Comparison of ENCODE assay signal across 8 mouse cellular contexts in the genomic region with DNA sequence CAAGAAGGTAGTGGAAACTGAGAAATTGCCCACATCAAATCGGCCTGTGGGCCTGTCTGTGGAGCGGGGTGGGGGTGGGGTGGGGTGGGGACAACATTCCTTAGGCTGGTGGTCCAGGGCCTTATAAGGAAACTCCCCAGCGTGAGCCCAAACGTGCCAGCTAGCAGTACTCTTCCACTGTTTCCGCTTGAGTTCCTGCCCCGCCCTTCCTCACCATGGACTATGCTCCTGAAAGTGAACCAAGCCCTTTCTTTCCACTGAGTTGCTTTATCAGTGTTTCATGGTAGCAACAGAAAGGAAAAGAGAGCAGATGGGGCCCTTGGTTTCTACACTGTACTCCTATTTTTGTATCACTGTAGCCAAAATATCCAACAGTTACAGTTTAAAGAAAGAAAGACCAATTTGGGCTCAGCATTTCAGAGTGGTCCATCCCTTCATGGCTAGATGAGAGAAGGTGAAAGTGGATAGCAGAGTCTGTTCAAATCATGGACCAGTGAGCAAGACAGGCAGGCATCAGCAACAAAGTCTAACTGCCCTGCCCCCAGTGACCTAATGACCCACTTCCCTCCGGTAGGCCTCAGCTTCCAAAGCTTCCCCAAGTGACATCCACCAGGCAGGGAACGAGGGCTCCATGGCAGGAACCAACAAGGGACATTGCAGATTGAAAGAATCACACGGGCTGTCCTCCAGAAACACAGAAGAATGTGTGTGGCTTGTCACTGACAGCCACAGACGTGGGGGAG. TPM values are rescaled to one million over a fixed set of nuclear protein-coding genes. Genes with fewer than 3 reads are reported as not detected.
DNase-seq lines count a peak whose midpoint lies in the region; ATAC-seq lines count a peak whose summit lies in the region.

No protein-coding gene starts in this region.

- no peaks in the 10 kb centered on the region for H3K9me3 ChIP-seq in midbrain, embryonic 10.5 days (replicated peaks)
- H3K9me3 ChIP-seq in midbrain, embryonic 13.5 days: no peaks in the 10 kb centered on the region
- H3K9me3 ChIP-seq in heart, embryonic 11.5 days (replicated peaks; ENCODE audit: control insufficient read depth, low read length): no peaks in the 10 kb centered on the region
- no peaks in the 10 kb centered on the region for H3K9me3 ChIP-seq in kidney, embryonic 16.5 days (ENCODE audit: low read length)

- H3K27ac ChIP-seq in midbrain, embryonic 10.5 days (replicated peaks): peak overlapping the region; percentile 82
- H3K27ac ChIP-seq in midbrain, embryonic 13.5 days: no peak overlapping the region; the same call in 1 of the 2 replicates
- peak overlapping the region; percentile 91 for H3K27ac ChIP-seq in heart, embryonic 11.5 days (ENCODE audit: low read depth, low read length)
- H3K27ac ChIP-seq in kidney, embryonic 16.5 days (ENCODE audit: low read length): peak overlapping the region; percentile 98

- H3K4me3 ChIP-seq in midbrain, embryonic 10.5 days: peak overlapping the region; percentile 14
- H3K4me3 ChIP-seq in midbrain, embryonic 13.5 days (replicated peaks): no peak overlapping the region
- H3K4me3 ChIP-seq in heart, embryonic 11.5 days (ENCODE audit: low read depth, low read length): 0 out of 2 replicates have a peak overlapping the region, but pooled peaks have one; percentile 6
- H3K4me3 ChIP-seq in kidney, embryonic 16.5 days (ENCODE audit: low read length): no peak overlapping the region

- no peak overlapping the region for H3K4me2 ChIP-seq in midbrain, embryonic 13.5 days (replicated peaks)
- peak overlapping the region; percentile 44 for H3K4me2 ChIP-seq in heart, embryonic 11.5 days
- H3K4me2 ChIP-seq in kidney, embryonic 16.5 days (replicated peaks; ENCODE audit: low read depth, low read length): peak overlapping the region; percentile 44

- no peak for ATAC-seq in midbrain, embryonic 13.5 days
- peak; percentile 56; the same call in 1 of the 2 replicates for ATAC-seq in heart, embryonic 11.5 days (replicated peaks; ENCODE audit: insufficient number of reproducible peaks, low FRiP score, low TSS enrichment)
- peak; percentile 81 for ATAC-seq in kidney, embryonic 16.5 days (ENCODE audit: low FRiP score, low TSS enrichment)

- WGBS in midbrain, embryonic 10.5 days: 4% methylated on average over 10 of the region's 10 CpGs
- WGBS in midbrain, embryonic 13.5 days: 9% methylated on average over 10 of the region's 10 CpGs
- WGBS in heart, embryonic 11.5 days (ENCODE audit: insufficient replicate concordance): 9% methylated on average over 10 of the region's 10 CpGs
- WGBS in kidney, embryonic 16.5 days: 5% methylated on average over 10 of the region's 10 CpGs

- no peaks in the 10 kb centered on the region for H3K27me3 ChIP-seq in midbrain, embryonic 10.5 days (ENCODE audit: low read depth, poor library complexity, severe bottlenecking)
- no peaks in the 10 kb centered on the region for H3K27me3 ChIP-seq in midbrain, embryonic 13.5 days
- H3K27me3 ChIP-seq in heart, embryonic 11.5 days (ENCODE audit: control insufficient read depth, insufficient read depth, low read length): no peaks in the 10 kb centered on the region
- no peaks in the 10 kb centered on the region for H3K27me3 ChIP-seq in kidney, embryonic 16.5 days (ENCODE audit: insufficient read depth, low read length)

- H3K36me3 ChIP-seq in midbrain, embryonic 10.5 days: no peaks in the 10 kb centered on the region
- H3K36me3 ChIP-seq in midbrain, embryonic 13.5 days: no peaks in the 10 kb centered on the region
- no peaks in the 10 kb centered on the region for H3K36me3 ChIP-seq in heart, embryonic 11.5 days (ENCODE audit: control insufficient read depth, insufficient read depth, low read length)
- no peaks in the 10 kb centered on the region for H3K36me3 ChIP-seq in kidney, embryonic 16.5 days (ENCODE audit: insufficient read depth, low read length)

- H3K9ac ChIP-seq in midbrain, embryonic 13.5 days (replicated peaks): no peak overlapping the region
- peak overlapping the region; percentile 54; the same call in 1 of the 2 replicates for H3K9ac ChIP-seq in heart, embryonic 11.5 days (ENCODE audit: low read depth, low read length)
- H3K9ac ChIP-seq in kidney, embryonic 16.5 days (replicated peaks; ENCODE audit: low read length): peak overlapping the region; percentile 65

- DNase-seq in midbrain, embryonic 10.5 days (ENCODE audit: low spot score): peak; percentile 59
- peak; percentile 69 to 83 for DNase-seq in lung, postnatal 4 days
- no peak for DNase-seq in adrenal gland, postnatal 4 days (ENCODE audit: low spot score in 2 of 2)
- no peak for DNase-seq in urinary bladder, adult 18-20 months (ENCODE audit: low spot score in 2 of 2)
- DNase-seq in layer of hippocampus, postnatal 25 days (ENCODE audit: extremely low spot score in 1 of 2, low spot score in 1 of 2): no peak

- peaks cover 53% of the 10 kb centered on the region for H3K4me1 ChIP-seq in midbrain, embryonic 10.5 days
- H3K4me1 ChIP-seq in midbrain, embryonic 13.5 days (replicated peaks): peaks cover 17% of the 10 kb centered on the region
- H3K4me1 ChIP-seq in heart, embryonic 11.5 days (ENCODE audit: control insufficient read depth, insufficient read depth, low read length): peaks cover 28% of the 10 kb centered on the region
- peaks cover 39% of the 10 kb centered on the region for H3K4me1 ChIP-seq in kidney, embryonic 16.5 days (ENCODE audit: insufficient read depth, low read length)

RNA-seq across cellular contexts. Expression of a gene that starts 5.3 kb away (rescaled TPM):
- polyA plus RNA-seq in midbrain, embryonic 10.5 days (2016; fragmentation: Nextera tagmentation; extraction: Ambion mirVana): 279 and 293 TPM in 2 replicates
- 238 and 239 TPM in 2 replicates for polyA plus RNA-seq in midbrain, embryonic 13.5 days (2015; fragmentation: Nextera tagmentation; extraction: Ambion mirVana)
- 210 and 212 TPM in 2 replicates for polyA plus RNA-seq in heart, embryonic 11.5 days (2014; fragmentation: Nextera tagmentation; extraction: Ambion mirVana)
- 204 and 224 TPM in 2 replicates for polyA plus RNA-seq in kidney, embryonic 16.5 days (2015; fragmentation: Nextera tagmentation; extraction: Ambion mirVana)
- total RNA-seq in adrenal gland, postnatal 4 days (2021): 100 to 1,000 TPM; 722 to 725 TPM
- 100 to 1,000 TPM; 380 to 402 TPM for total RNA-seq in layer of hippocampus, postnatal 25 days (2021)

RNA-seq across cellular contexts. Expression of a gene that starts 14.2 kb away (rescaled TPM):
- polyA plus RNA-seq in midbrain, embryonic 10.5 days (2016; fragmentation: Nextera tagmentation; extraction: Ambion mirVana): 3.5 and 4.0 TPM in 2 replicates
- polyA plus RNA-seq in midbrain, embryonic 13.5 days (2015; fragmentation: Nextera tagmentation; extraction: Ambion mirVana): 1.9 and 2.3 TPM in 2 replicates
- polyA plus RNA-seq in heart, embryonic 11.5 days (2014; fragmentation: Nextera tagmentation; extraction: Ambion mirVana): 2.4 and 2.5 TPM in 2 replicates
- polyA plus RNA-seq in kidney, embryonic 16.5 days (2015; fragmentation: Nextera tagmentation; extraction: Ambion mirVana): 7.0 and 7.7 TPM in 2 replicates
- total RNA-seq in adrenal gland, postnatal 4 days (2021): 1 to 10 TPM; 2.2 to 4.2 TPM
- 1 to 10 TPM; 2.6 to 3.0 TPM for total RNA-seq in layer of hippocampus, postnatal 25 days (2021)

RNA-seq across cellular contexts. Expression of a gene that starts 22.0 kb away (rescaled TPM):
- 85.1 and 94.5 TPM in 2 replicates for polyA plus RNA-seq in midbrain, embryonic 10.5 days (2016; fragmentation: Nextera tagmentation; extraction: Ambion mirVana)
- 69.4 and 71.6 TPM in 2 replicates for polyA plus RNA-seq in midbrain, embryonic 13.5 days (2015; fragmentation: Nextera tagmentation; extraction: Ambion mirVana)
- polyA plus RNA-seq in heart, embryonic 11.5 days (2014; fragmentation: Nextera tagmentation; extraction: Ambion mirVana): 139 and 149 TPM in 2 replicates
- 198 and 214 TPM in 2 replicates for polyA plus RNA-seq in kidney, embryonic 16.5 days (2015; fragmentation: Nextera tagmentation; extraction: Ambion mirVana)
- 100 to 1,000 TPM; 327 to 392 TPM for total RNA-seq in adrenal gland, postnatal 4 days (2021)
- 10 to 100 TPM; 59.7 to 66.7 TPM for total RNA-seq in layer of hippocampus, postnatal 25 days (2021)

RNA-seq across cellular contexts. Expression of a gene that starts 30.6 kb away (rescaled TPM):
- polyA plus RNA-seq in midbrain, embryonic 10.5 days (2016; fragmentation: Nextera tagmentation; extraction: Ambion mirVana): 3.1 and 3.7 TPM in 2 replicates
- 4.5 and 5.8 TPM in 2 replicates for polyA plus RNA-seq in midbrain, embryonic 13.5 days (2015; fragmentation: Nextera tagmentation; extraction: Ambion mirVana)
- 2.2 and 3.9 TPM in 2 replicates for polyA plus RNA-seq in heart, embryonic 11.5 days (2014; fragmentation: Nextera tagmentation; extraction: Ambion mirVana)
- polyA plus RNA-seq in kidney, embryonic 16.5 days (2015; fragmentation: Nextera tagmentation; extraction: Ambion mirVana): 10.8 and 12.8 TPM in 2 replicates
- total RNA-seq in adrenal gland, postnatal 4 days (2021): 10 to 100 TPM; 29.2 to 33.2 TPM
- total RNA-seq in layer of hippocampus, postnatal 25 days (2021): 1 to 10 TPM; 1.3 to 4.0 TPM

RNA-seq across cellular contexts. Expression of a gene that starts 35.7 kb away (rescaled TPM):
- polyA plus RNA-seq in midbrain, embryonic 10.5 days (2016; fragmentation: Nextera tagmentation; extraction: Ambion mirVana): 57.6 and 62.3 TPM in 2 replicates
- polyA plus RNA-seq in midbrain, embryonic 13.5 days (2015; fragmentation: Nextera tagmentation; extraction: Ambion mirVana): 52.7 and 56.7 TPM in 2 replicates
- polyA plus RNA-seq in heart, embryonic 11.5 days (2014; fragmentation: Nextera tagmentation; extraction: Ambion mirVana): 34.7 and 38.0 TPM in 2 replicates
- polyA plus RNA-seq in kidney, embryonic 16.5 days (2015; fragmentation: Nextera tagmentation; extraction: Ambion mirVana): 48.5 and 53.2 TPM in 2 replicates
- 10 to 100 TPM; 24.6 to 27.3 TPM for total RNA-seq in adrenal gland, postnatal 4 days (2021)
- total RNA-seq in layer of hippocampus, postnatal 25 days (2021): 10 to 100 TPM; 32.1 to 33.5 TPM

Comparison
In these comparisons a context has a peak if more than half of its experiments do, and no peak if none do; other contexts are left out.
1. H3K4me3 ChIP-seq: peak in midbrain, embryonic 10.5 days (single experiment) and heart, embryonic 11.5 days (single experiment); none in midbrain, embryonic 13.5 days (single experiment) and kidney, embryonic 16.5 days (single experiment).
2. DNase-seq: peak in midbrain, embryonic 10.5 days (single experiment) and lung, postnatal 4 days (2 of 2); none in adrenal gland, postnatal 4 days (0 of 2), urinary bladder, adult 18-20 months (0 of 2) and layer of hippocampus, postnatal 25 days (0 of 2).